Mouse (Mus musculus) neural tube, embryonic 14.5 days (tissue): ENCODE data around the gene Cntnap4. TPM values are rescaled to one million over a fixed set of nuclear protein-coding genes. Genes with fewer than 3 reads are reported as not detected.

Experiments
- ATAC-seq: fragments of 200-750 bp; cut with Nextera tagmentation; 2 replicates; pipeline ENCODE4 v1.8.0; 2017; ENCODE audit warnings: low read depth, mild to moderate bottlenecking, moderate TSS enrichment, moderate library complexity
- H3K27ac ChIP-seq: fragments of 300-500 bp; sonication (generic); 2 replicates; pipeline ENCODE4 v1.5.1; 2014; ENCODE audit warnings: low read depth, mild to moderate bottlenecking, control low read depth, low read length, moderate library complexity, mixed read lengths
- H3K27me3 ChIP-seq: fragments of 300-500 bp; sonication (generic); 2 replicates; pipeline ENCODE4 v1.6.1; 2014; ENCODE audit warnings: low read length; ENCODE audit not compliant: control insufficient read depth, insufficient read depth
- H3K36me3 ChIP-seq: fragments of 300-500 bp; sonication (generic); 2 replicates; pipeline ENCODE4 v1.6.1; 2014; ENCODE audit warnings: low read length, mixed read lengths; ENCODE audit not compliant: control insufficient read depth, insufficient read depth
- H3K4me1 ChIP-seq: fragments of 300-500 bp; sonication (generic); 2 replicates; pipeline ENCODE4 v1.6.1; 2014; ENCODE audit warnings: low read length; ENCODE audit not compliant: control insufficient read depth, insufficient read depth
- H3K4me2 ChIP-seq: fragments of 300-500 bp; sonication (generic); 2 replicates; pipeline ENCODE4 v1.6.1; 2014; ENCODE audit warnings: mild to moderate bottlenecking, low read depth, low read length, control low read depth
- H3K4me3 ChIP-seq: fragments of 300-500 bp; sonication (generic); 2 replicates; pipeline ENCODE4 v1.5.1; 2014; ENCODE audit warnings: low read depth, low read length, control low read depth, mixed read lengths
- H3K9ac ChIP-seq: fragments of 300-500 bp; sonication (generic); replicated peaks from 2 replicates; pipeline ENCODE4 v1.6.1; 2014; ENCODE audit warnings: low read depth, mild to moderate bottlenecking, control low read depth, low read length, mixed read lengths
- H3K9me3 ChIP-seq: fragments of 300-500 bp; sonication (generic); 2 replicates; pipeline ENCODE4 v1.6.1; 2016; ENCODE audit warnings: low read length; ENCODE audit not compliant: control insufficient read depth
- WGBS: fragments of 180-500 bp; shearing (Covaris S2); extraction: QIAGEN DNeasy Blood & Tissue Kit; methylation state at CpG from one replicate; pipeline ENCODE4 v1.1.7; 2014; 5-methylcytosine and 5-hydroxymethylcytosine counted together
- polyA plus RNA-seq: library from polyadenylated mRNA; unstranded; fragments of >200 nt; fragmentation: Nextera tagmentation; extraction: Ambion mirVana; gene quantifications from 2 replicates; pipeline ENCODE4 v1.2.1, GENCODE M21; 2014

The Cntnap4 gene
- polyA plus RNA-seq, 1 experiment from 2014 or later, result 21.9 TPM

GRCm38 (mm10) chr8:112596023-112596776, 26.4 kb downstream of the Cntnap4 start:
- no peaks in the 10 kb centered on the region for H3K9me3 ChIP-seq
- no peak overlapping the region for H3K4me2 ChIP-seq
- peak overlapping the region; percentile 39; the same call in 1 of the 2 replicates for H3K27ac ChIP-seq
- H3K4me1 ChIP-seq, result peaks cover 6% of the 10 kb centered on the region; the same call in 1 of the 2 replicates
- no peak overlapping the region for H3K4me3 ChIP-seq
- WGBS, result 46% methylated on average over 15 of the region's 15 CpGs
- no peaks in the 10 kb centered on the region for H3K27me3 ChIP-seq
- H3K36me3 ChIP-seq, result no peaks in the 10 kb centered on the region
- no peak overlapping the region for H3K9ac ChIP-seq
- peak; percentile 68; the same call in 1 of the 2 replicates for ATAC-seq

GRCm38 (mm10) chr8:112599975-112600374, 30.1 kb downstream of the Cntnap4 start:
- WGBS, result 91% methylated on average over 11 of the region's 11 CpGs
- no peak overlapping the region for H3K4me3 ChIP-seq
- no peak overlapping the region for H3K9ac ChIP-seq
- no peaks in the 10 kb centered on the region for H3K36me3 ChIP-seq
- no peaks in the 10 kb centered on the region for H3K27me3 ChIP-seq
- H3K27ac ChIP-seq, result no peak overlapping the region
- H3K9me3 ChIP-seq, result no peaks in the 10 kb centered on the region
- ATAC-seq, result no peak
- H3K4me2 ChIP-seq, result no peak overlapping the region
- H3K4me1 ChIP-seq, result peaks cover 6% of the 10 kb centered on the region; the same call in 1 of the 2 replicates

- WGBS, result 88% methylated on average over 1 of the region's 1 CpGs
- no peaks in the 10 kb centered on the region for H3K27me3 ChIP-seq
- no peaks in the 10 kb centered on the region for H3K9me3 ChIP-seq
- H3K27ac ChIP-seq, result no peak overlapping the region
- peaks cover 1% of the 10 kb centered on the region; the same call in 1 of the 2 replicates for H3K4me1 ChIP-seq
- no peak for ATAC-seq
- H3K9ac ChIP-seq, result no peak overlapping the region
- no peak overlapping the region for H3K4me3 ChIP-seq
- no peak overlapping the region for H3K4me2 ChIP-seq
- H3K36me3 ChIP-seq, result no peaks in the 10 kb centered on the region
These were observed 31.3 kb downstream of the Cntnap4 start for GRCm38 (mm10) chr8:112601150-112601549.

GRCm38 (mm10) chr8:112610121-112610520, 40.3 kb downstream of the Cntnap4 start:
- no peaks in the 10 kb centered on the region for H3K4me1 ChIP-seq
- no peaks in the 10 kb centered on the region for H3K36me3 ChIP-seq
- no peaks in the 10 kb centered on the region for H3K27me3 ChIP-seq
- no peak overlapping the region for H3K4me3 ChIP-seq
- H3K9me3 ChIP-seq, result no peaks in the 10 kb centered on the region
- H3K9ac ChIP-seq, result no peak overlapping the region
- 81% methylated on average over 6 of the region's 6 CpGs for WGBS
- H3K27ac ChIP-seq, result no peak overlapping the region
- no peak for ATAC-seq
- no peak overlapping the region for H3K4me2 ChIP-seq

GRCm38 (mm10) chr8:112628791-112629190, 58.9 kb downstream of the Cntnap4 start:
- H3K4me3 ChIP-seq, result no peak overlapping the region
- no peaks in the 10 kb centered on the region for H3K27me3 ChIP-seq
- ATAC-seq, result no peak
- H3K9me3 ChIP-seq, result no peaks in the 10 kb centered on the region
- H3K27ac ChIP-seq, result no peak overlapping the region
- no peak overlapping the region for H3K4me2 ChIP-seq
- no peak overlapping the region for H3K9ac ChIP-seq
- WGBS, result 86% methylated on average over 7 of the region's 7 CpGs
- no peaks in the 10 kb centered on the region for H3K36me3 ChIP-seq
- H3K4me1 ChIP-seq, result no peaks in the 10 kb centered on the region

- Histone ChIP-seq H3K4me3 (no peak overlapping the region), H3K4me2 (no peak overlapping the region), H3K27me3 (no peaks in the 10 kb centered on the region), H3K9ac (no peak overlapping the region), H3K27ac (no peak overlapping the region), H3K9me3 (no peaks in the 10 kb centered on the region), H3K4me1 (no peaks in the 10 kb centered on the region), H3K36me3 (no peaks in the 10 kb centered on the region)
- 92% methylated on average over 4 of the region's 4 CpGs for WGBS
- ATAC-seq, result no peak
These were observed 82.8 kb downstream of the Cntnap4 start for GRCm38 (mm10) chr8:112652657-112653056.

GRCm38 (mm10) chr8:112653276-112653675, 83.4 kb downstream of the Cntnap4 start:
- no peak for ATAC-seq
- Histone ChIP-seq H3K4me3 (no peak overlapping the region), H3K36me3 (no peaks in the 10 kb centered on the region), H3K4me1 (no peaks in the 10 kb centered on the region), H3K4me2 (no peak overlapping the region), H3K9ac (no peak overlapping the region), H3K9me3 (no peaks in the 10 kb centered on the region), H3K27ac (no peak overlapping the region), H3K27me3 (no peaks in the 10 kb centered on the region)
- WGBS, result 93% methylated on average over 1 of the region's 1 CpGs

- ATAC-seq, result no peak
- Histone ChIP-seq H3K27me3 (no peaks in the 10 kb centered on the region), H3K27ac (no peak overlapping the region), H3K9ac (no peak overlapping the region), H3K4me2 (no peak overlapping the region), H3K36me3 (no peaks in the 10 kb centered on the region), H3K4me3 (no peak overlapping the region), H3K9me3 (no peaks in the 10 kb centered on the region), H3K4me1 (no peaks in the 10 kb centered on the region)
- 72% methylated on average over 3 of the region's 3 CpGs for WGBS
These were observed 84.2 kb downstream of the Cntnap4 start for GRCm38 (mm10) chr8:112653994-112654393.

GRCm38 (mm10) chr8:112664067-112664466, 94.2 kb downstream of the Cntnap4 start:
- Histone ChIP-seq H3K9ac (no peak overlapping the region), H3K4me3 (no peak overlapping the region), H3K27ac (no peak overlapping the region), H3K9me3 (no peaks in the 10 kb centered on the region), H3K4me2 (no peak overlapping the region), H3K4me1 (no peaks in the 10 kb centered on the region), H3K27me3 (no peaks in the 10 kb centered on the region), H3K36me3 (no peaks in the 10 kb centered on the region)
- 67% methylated on average over 3 of the region's 3 CpGs for WGBS
- ATAC-seq, result no peak
